Mouse (Mus musculus): ENCODE data around the gene Gm11549.

The Gm11549 gene

GRCm38 (mm10) chr3:36511491-36511890 is 10.1 kb downstream of the Gm11549 start:
- DNase-seq (ENCODE audit: low spot score): no peak

- DNase-seq (ENCODE audit: low spot score): no peak
Observed at GRCm38 (mm10) chr3:36505809-36506735, 15.5 kb downstream of the Gm11549 start.

GRCm38 (mm10) chr3:36505306-36505705 is 16.3 kb downstream of the Gm11549 start:
- no peak for DNase-seq (ENCODE audit: low spot score)

- no peak for DNase-seq (ENCODE audit: low spot score)
Observed at GRCm38 (mm10) chr3:36501546-36501945, 20.1 kb downstream of the Gm11549 start.

GRCm38 (mm10) chr3:36500976-36501375 is 20.6 kb downstream of the Gm11549 start:
- no peak for DNase-seq (ENCODE audit: low spot score)

- DNase-seq (ENCODE audit: low spot score): no peak
Observed at GRCm38 (mm10) chr3:36499418-36499817, 22.2 kb downstream of the Gm11549 start.

GRCm38 (mm10) chr3:36498224-36498623 is 23.4 kb downstream of the Gm11549 start:
- DNase-seq (ENCODE audit: low spot score): no peak

- peak; percentile 89 for DNase-seq (ENCODE audit: low spot score)
Observed at GRCm38 (mm10) chr3:36496746-36497145, 24.9 kb downstream of the Gm11549 start.

GRCm38 (mm10) chr3:36496273-36496672 is 25.3 kb downstream of the Gm11549 start:
- DNase-seq (ENCODE audit: low spot score): no peak

- DNase-seq (ENCODE audit: low spot score): peak; percentile 95
Observed at GRCm38 (mm10) chr3:36495436-36495835, 26.2 kb downstream of the Gm11549 start.

GRCm38 (mm10) chr3:36494613-36495012 is 27.0 kb downstream of the Gm11549 start:
- DNase-seq (ENCODE audit: low spot score): no peak

GRCm38 (mm10) chr3:36493641-36494283 is 27.9 kb downstream of the Gm11549 start:
- DNase-seq (ENCODE audit: low spot score): no peak

- DNase-seq (ENCODE audit: low spot score): no peak
Observed at GRCm38 (mm10) chr3:36492716-36493391, 28.8 kb downstream of the Gm11549 start.

- no peak for DNase-seq (ENCODE audit: low spot score)
Observed at GRCm38 (mm10) chr3:36491535-36491934, 30.1 kb downstream of the Gm11549 start.

GRCm38 (mm10) chr3:36489590-36489910 is 32.1 kb downstream of the Gm11549 start:
- DNase-seq (ENCODE audit: low spot score): no peak

- DNase-seq (ENCODE audit: low spot score): no peak
Observed at GRCm38 (mm10) chr3:36488899-36489589, 32.6 kb downstream of the Gm11549 start.

- DNase-seq (ENCODE audit: low spot score): no peak
Observed at GRCm38 (mm10) chr3:36488367-36488766, 33.2 kb downstream of the Gm11549 start.

- DNase-seq (ENCODE audit: low spot score): no peak
Observed at GRCm38 (mm10) chr3:36486881-36487280, 34.7 kb downstream of the Gm11549 start.

GRCm38 (mm10) chr3:36486176-36486575 is 35.4 kb downstream of the Gm11549 start:
- DNase-seq (ENCODE audit: low spot score): no peak

- DNase-seq (ENCODE audit: low spot score): no peak
Observed at GRCm38 (mm10) chr3:36484292-36484691, 37.3 kb downstream of the Gm11549 start.

GRCm38 (mm10) chr3:36482940-36483339 is 38.7 kb downstream of the Gm11549 start:
- no peak for DNase-seq (ENCODE audit: low spot score)

GRCm38 (mm10) chr3:36481776-36482193 is 39.8 kb downstream of the Gm11549 start:
- DNase-seq (ENCODE audit: low spot score): peak; percentile 74

All from retina, embryonic 14.5 days (tissue).